Mouse (Mus musculus) heart, postnatal 4 days (tissue): ENCODE measurements around the gene Ptprh. TPM values are rescaled to one million over a fixed set of nuclear protein-coding genes. Genes with fewer than 3 reads are reported as not detected.

Experiments
- DNase-seq: peaks from one replicate; pipeline ENCODE4 v3.0.0; 2021
- total RNA-seq, 2 experiments: library from RNA; stranded (reverse); gene quantifications; 2 replicates each; pipeline ENCODE4 v1.2.3; 2021

Ptprh gene
- total RNA-seq = not detected

DNA sequence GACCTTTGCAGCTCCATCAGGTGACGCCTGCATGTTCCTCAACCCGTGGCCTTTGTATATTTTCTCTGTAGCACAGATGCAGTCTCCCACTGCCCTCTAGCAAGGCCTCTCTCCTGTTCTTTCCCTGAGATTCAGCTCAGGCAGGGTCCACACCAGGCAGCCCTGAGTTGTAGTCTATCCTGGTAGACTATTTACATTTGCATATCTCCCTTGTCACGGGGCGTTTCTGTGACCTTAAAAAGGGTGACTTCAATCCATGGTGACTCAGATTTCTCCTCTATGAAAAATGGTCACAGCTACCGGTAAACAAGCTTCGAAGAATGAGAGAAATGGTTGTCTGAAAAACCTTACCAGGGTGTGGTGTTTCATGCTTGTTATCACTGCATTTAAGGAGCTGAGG lies at the start of gene Ptprh:
Gene Ptprh (minus strand): TSS at position 169 of the 400 bp plus-strand sequence.
- no peak for DNase-seq

DNA sequence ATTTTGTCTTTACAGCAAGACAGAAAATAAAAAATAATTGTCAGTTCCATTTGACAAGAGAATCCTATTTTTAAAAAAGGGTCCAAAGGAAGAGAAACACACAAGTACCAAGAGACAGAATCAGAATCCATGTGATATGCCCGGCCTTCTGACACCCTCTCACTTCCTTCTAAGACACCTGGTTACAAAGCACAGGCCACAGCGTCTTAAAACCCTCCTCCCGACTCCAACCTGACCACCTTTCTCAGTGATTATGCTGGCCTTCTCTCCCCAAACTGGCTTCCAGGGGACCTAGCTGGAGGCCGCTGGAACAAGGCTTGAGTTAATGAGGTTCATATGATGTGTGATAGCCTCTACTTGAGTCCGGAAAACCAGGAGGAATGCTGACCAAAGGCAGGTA lies 49.5 kb upstream of the Ptprh start:
- DNase-seq = no peak

DNA sequence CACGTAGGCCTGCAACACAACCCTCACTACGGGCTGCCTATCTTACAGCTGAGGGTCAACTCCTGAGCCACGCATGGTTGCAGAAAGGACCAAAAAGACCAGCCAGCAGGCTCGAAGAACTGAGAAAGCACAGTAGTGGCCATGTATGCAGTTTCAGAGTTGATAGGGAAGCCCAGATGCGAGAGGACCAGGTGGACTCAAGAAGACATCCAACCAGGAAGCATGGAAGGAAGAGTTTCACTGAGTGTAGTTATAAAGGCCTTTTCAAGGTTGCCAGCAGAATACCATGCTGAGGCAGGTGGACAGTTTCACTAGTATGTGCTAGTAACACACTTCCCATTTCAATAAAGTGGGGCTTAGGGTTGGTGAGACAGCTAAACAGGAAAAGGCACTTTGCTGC lies 48.9 kb upstream of the Ptprh start:
- DNase-seq = no peak

DNA sequence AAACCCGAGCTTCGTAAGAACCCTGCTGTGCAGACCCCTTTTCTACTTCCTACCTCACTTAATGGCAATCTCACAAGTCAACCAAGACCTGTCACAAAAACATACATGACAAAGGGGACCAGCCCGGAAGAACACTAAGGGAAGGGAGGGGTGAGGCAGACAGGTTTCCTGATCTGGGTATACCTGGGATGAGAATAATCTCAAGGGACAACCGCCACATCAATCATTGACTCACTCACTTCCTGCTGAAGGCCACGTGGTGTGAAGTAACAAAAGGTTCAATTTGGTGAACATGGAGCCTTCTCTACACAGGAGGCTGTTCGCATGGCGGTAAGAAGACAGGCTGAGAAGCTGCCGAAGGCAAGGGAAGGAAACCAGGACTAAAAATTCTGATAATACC lies 47.7 kb upstream of the Ptprh start:
- no peak for DNase-seq

DNA sequence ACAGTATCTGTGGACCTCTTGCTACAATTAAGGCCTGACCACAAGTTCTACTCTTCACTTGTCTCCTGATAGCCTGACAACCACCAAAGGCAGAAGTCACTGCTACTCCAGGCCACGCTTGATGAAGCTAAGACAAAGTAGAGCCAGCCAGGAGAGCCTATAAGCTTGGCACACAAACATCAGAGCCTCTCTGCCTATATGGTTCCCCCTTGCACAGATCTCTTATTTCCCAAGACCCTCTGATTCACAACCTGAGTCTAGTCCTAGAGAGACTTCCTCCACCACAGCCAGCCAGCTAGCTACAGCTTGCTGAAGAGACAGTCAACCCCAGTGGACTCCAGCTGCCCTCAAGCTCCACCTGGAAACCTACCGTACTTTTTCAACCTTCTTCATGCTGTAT lies 44.2 kb upstream of the Ptprh start:
- DNase-seq = no peak

DNA sequence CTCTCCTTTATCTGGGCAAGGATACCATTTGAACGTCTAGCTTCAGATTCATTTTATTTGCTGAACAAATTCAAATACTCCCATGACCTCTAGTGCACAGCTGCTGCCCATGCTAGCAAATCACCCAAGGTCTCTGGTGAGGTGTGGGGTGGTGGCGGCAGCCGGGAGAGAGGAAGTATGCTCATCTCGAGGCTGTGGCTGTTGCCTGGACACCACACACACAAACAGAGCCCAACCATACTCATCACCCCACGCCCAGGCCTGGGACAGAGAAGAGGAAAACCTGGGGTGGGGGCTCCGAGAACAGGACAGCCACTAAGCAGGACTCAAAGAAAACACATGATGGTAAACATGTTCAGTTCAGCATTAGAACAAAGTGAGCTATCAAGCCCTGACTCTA lies 43.5 kb upstream of the Ptprh start:
- peak; percentile 60 for DNase-seq

DNA sequence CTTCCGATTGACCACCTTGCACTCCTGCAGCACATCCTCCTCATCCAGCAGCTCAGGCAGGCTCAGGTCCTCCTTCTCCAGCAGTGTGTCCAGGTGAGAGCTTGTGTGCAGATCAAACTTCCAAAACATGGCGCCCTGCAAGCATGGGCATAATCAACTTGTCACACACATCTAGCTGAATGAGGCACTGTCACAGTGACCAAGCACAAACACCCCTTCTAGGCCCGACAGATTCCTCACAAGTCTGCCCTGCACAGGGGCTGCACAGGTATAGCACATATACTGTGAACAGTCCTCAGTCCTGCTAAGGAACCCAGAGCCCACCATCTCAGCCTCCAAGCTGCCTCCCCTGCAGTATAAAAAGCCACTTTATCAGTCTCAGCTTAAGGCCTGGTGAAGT lies 43.0 kb upstream of the Ptprh start:
- DNase-seq = no peak

DNA sequence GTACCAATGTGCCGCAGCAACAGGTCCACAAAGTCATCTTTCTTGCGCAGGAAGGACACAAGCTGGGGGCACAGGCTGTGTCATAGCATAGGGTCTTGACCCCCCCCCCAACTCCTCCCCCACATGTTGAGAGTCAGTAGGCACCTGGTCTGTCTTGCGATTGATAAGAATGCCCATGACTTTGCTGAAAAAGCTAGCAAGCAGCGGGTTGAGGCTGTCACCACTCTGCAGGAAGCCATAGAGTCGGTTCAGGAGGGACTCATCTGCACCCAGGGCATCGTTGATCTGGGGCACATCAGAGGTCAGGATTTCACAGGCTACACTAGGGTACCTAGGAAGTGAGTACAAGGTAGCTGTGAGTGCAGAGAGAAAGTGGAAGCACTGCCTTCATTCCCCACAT lies 39.4 kb upstream of the Ptprh start:
- DNase-seq = no peak

DNA sequence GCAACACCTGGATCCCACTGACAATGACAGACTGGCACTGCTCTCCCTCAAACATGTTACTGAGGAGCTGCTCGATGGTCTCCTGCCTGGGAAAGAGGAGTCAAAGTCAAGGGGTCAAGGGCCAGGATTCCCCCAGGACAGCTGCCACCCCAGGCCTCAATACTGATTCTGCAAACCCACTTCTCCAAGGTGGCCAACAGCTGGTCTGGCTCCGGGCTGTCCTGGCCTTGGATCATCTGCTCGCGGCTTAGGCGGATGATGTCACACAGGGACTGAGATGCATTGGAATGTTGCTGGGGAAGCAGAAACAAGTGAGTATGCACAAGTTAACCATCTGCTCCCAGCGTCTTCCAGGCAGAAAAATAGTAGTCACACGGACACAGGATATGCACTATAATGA lies 38.1 kb upstream of the Ptprh start:
- no peak for DNase-seq

DNA sequence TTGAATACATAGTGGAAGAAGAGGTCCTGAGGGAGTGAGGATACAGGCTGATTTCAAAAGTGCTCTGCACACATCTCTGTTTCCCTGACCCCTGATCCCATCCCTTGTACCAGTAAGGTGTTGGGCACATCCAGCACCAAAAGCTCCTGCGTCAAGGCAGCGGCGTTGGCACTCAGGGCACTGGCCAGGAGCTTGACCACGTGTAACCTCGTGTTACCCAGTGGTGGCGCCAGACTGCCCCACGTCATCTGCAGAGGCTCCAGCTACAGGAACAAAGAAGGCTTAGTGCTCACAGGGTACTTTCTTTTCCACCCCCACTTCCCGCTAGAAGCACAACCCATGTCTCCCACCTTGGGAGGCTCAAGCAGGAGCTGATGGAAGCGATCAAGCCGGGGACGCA lies 37.3 kb upstream of the Ptprh start:
- no peak for DNase-seq

DNA sequence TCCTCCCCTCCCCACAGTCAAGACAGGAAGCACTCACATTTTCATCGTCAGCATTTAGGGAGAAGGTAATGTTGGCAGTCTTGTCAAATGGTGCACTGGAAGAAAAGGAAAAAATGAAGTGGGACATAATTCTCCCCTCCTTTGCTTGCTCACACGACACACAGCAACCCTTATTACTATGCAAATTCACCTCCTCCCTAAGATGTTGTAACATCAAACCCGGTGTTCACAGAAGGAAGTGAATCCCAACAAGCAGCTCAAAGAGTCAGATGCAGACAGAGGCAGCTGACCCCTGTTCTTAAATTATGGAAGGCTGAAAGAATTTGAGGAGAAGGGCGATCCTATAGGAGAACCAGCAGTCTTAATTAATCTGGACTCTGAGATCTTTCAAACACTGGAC lies 32.3 kb upstream of the Ptprh start:
- DNase-seq = no peak

DNA sequence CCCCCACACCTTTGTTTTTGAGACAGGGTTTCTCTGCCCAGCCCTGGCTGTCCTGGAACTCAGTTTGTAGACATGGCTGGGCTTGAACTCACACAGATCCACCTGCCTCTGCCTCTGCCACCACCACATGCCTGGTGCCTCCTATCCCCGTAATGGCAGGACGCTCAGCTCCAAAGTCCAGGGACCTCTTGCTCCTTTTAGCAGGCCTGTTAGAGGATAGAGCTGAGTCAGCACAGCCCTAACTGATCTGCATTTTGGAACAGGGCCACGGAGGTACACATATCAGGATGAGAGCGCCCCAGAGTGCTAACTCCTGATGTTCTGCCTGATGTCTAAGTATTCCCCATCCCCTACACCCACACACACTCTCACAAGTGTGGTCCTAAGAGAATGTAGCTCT lies 27.2 kb upstream of the Ptprh start, which contains the start of gene Tmem86b:
Gene Tmem86b (minus strand): TSS at position 392 of the 400 bp plus-strand sequence.
- no peak for DNase-seq

DNA sequence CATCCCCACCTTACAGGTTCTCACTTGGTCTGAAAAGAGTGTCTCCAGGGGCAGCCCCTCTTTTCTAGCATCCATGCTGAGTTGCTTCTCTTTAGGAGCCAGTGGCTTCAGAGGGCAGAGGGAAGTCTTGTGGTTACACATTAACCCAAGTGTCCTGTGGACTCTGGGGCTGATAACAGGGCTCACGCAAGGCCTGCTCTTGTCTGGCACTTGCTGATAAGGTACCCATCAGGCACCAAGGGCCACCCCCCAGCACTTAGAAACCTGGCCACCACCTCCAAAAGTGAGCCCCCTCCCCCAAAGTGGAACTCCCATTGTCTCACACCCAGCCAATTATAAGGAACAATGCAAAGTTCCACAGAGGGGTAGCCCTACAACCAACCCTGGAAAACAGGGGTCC lies 26.4 kb upstream of the Ptprh start:
- DNase-seq = no peak

DNA sequence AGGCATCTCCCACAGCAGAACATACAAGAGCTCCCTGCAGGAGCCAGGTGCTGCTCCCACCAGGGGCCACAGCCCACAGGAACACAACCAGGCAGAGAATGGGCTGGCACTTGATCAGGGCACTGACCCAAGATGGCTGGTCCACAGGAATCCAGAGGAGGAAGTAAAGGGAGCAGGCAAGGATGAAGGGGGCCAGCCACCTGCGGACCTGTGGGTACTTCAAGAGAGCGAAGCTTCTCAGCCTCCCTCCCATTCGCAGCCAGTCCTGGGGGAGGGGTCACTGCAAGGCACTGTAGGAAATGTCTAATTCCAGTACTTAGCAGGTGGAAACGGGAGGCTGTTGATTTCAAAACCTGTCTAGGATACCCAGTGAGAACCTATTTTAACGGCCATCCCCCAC lies 25.7 kb upstream of the Ptprh start:
- DNase-seq = no peak

DNA sequence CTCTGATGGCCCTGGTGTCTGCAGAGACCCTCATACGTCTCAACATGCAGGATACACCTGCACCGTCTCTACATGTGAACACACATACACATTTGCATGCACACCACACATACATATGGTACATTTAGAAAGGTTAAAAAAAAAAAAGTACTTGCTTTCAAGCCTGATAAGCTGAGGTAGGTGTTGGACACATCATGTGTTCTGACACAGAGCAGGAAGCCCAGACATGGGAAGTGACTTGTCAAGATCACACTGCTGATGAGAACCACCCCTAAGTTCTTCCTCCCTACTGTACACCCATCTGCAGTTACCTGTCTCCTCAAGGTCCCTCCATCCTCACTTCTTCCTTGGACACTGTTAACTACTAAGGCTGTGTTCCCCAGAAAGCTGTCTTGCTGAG lies 22.1 kb upstream of the Ptprh start:
- DNase-seq = no peak

DNA sequence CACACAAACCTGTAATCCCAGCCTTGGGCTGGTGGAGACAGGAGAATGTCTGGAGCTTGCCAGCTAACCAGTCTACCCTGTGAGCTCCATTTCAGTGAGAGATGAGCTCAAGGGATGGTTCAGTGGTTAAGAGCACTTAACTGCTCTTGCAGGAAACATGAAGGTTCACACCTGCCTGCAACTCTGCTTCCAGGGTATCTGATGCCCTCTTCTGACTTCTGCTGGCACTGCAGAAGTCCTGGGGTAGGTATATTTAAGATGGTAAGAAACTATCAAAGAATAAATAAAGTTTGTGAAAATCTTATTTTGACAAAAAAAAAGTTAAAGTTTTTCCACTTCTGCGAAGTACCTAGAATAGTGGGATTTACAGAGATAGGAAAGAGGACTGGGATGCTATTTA lies 20.5 kb upstream of the Ptprh start:
- no peak for DNase-seq

DNA sequence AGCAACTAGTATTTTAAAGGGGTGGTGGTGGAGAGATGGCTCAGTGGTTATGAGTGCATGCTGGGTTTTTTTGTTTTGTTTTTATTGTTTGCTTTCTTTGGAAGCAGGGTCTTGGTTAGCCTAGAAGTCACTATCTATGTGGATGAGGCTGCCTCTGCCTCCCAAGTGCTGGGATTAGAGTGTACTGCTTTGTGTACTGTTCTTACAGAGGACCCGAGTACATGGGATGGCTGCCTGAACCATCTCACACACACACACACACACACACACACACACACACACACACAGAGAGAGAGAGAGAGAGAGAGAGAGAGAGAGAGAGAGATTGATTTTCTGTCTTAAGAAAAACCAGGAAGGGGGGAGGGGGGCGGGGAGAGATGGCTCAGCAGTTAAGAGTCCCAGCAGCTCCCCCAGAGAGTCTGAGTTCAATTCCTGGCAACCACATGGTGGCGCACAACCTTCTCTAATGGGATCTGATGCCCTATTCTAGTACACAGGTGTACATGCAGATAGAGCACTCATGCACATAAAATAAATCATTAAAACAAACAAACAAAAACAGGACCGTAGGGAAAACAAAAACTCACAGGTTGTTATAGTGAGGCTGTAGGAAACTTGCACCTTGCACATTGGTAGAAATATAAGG lies 19.8 kb upstream of the Ptprh start:
- peak; percentile 51 for DNase-seq

DNA sequence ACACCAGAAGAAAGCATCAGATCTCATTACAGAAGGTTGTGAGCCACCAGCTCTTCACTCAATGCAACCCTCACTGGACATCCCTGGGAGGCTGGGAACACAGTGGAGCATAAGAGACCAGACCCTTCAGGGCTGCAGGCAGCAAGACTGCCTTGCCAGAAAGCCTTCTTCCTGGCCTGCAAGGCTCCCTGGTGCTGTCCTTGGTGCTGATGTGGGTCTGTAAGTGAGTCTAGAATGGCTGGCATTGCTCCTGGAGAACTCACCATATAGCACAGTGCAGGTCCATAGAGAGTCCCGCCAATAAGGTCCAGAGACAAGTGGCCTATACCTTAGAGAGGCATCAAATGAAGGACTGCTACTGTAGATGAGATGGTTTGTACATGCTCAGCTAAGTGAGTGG lies 16.1 kb upstream of the Ptprh start:
- peak; percentile 73 for DNase-seq

DNA sequence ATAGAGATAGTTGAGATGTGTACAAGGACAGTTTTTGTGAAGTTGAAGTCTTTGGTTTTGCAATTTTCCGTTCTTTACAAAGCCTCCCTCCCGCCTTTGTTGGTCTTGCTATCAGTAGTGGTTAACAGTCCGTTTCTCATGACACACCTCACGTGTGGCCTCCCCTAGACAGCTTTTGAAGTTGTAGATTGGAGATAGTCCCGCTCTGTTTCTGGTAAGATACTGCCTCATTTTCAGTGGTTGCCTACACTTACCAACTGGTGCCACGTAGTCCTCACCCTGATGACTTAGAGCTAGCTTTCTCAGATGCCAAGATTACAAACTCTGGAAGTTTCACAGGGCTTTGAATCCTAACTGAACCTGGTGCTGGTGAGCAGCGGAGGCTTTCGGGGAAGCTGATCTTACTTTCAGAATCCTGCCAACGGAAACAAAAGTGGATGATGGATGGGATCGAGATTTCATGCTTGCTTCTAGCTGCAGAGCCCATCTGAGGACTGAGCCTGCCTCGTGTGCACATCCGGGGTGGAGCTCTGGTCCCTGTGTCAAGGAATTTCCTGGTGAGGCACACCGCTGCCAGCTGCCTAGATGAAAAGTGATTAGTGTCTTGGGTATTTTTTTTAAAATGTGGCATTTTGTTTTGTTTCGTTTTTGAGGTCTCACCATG lies 10.0 kb upstream of the Ptprh start:
- DNase-seq = no peak

DNA sequence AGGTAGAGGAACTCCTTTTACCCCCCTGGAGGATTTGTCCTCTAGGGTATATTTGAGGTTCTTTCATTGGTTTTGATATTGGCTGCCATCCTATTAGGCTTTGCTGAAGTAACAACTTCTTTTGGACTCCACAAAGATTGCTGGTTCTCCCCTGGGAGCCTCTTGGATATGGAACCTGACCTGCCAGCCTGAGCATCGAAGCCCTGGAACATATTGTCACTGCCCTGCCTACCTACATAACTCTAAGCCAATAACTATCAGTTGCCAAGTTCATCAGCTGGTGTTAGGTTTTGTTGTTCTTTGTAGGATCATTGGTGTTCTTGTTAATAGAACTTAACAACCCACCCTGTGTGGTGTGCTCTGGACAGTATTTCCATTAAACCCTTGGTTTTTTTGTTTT lies 9.1 kb upstream of the Ptprh start:
- DNase-seq = no peak

DNA sequence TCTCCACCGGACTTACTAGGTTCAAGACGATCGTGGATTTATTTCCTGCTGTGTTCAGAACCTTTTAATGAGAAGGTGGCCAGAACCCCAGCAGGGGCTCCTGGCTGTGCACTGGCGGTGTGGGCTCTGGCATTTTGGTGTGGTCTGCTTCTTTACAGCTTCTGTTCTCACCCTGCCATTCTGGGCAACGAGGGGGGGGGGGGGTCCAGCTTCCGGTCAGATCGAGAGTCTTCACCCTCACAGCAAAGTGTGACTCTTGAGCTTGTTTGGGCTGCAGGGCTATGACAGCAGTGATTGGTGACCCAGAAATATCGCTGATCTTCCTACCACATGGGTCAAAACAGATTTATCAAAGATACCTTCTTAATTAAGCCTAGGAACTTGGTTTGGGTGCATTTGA lies 8.5 kb upstream of the Ptprh start:
- no peak for DNase-seq

DNA sequence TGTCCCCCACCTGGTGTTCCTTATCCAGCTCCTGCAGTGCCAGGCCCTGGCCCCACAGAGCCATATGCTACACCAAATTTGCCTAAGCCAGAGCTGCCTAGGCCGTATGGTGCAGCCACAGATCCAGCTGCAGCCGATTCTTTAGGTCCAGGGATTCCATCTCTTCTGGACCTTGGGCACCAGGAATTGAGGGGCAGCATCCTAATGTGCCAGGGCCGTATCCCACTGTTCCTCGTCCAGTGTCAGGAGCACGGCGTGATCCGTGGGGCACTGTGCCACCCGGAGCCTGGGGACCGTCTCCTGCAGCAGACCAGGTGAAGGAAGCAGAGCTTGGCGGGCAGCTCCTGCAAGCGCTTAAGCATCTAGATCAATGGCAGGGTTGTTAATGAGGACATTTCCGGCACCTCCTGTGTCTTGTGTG lies 8.1 kb upstream of the Ptprh start:
- DNase-seq = no peak

DNA sequence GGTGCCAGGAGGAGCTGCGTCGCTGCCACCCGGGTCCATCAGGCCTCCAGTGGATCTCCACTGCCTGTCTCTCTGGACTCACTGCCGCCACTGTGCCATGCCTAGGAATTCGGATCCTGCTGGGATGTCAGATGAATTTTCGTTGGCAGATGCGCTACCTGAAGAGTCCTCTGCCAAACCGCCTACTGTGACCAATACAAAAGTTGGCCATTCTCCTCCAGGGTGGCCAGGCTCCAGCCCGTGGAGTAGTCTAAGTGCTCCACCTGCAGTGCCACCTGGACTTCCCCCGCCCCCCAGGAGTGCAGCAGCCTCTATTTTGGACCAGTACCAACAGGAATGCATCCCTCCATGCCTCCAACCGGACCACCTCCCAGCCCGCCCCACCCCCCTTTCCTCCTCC lies 7.7 kb upstream of the Ptprh start:
- DNase-seq = no peak

DNA sequence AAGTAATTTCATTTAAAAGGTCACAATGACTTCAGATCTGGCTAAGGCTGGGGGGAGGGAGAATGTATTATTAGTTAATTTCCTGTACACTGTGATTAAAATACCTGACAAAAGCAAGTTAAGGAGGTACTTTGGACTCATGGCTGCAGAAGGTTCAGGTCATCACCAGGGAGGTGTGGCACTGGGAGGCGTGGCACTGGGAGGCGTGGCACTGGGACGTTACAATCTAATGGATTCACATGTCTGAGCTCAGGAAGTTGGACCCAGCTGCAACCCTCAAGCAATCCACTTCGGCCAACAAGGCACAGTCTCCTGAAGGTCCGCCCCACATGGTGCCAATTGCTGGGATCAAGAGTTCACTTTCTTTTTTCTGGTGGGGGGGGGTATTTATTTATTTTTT lies 4.2 kb upstream of the Ptprh start:
- DNase-seq = no peak

DNA sequence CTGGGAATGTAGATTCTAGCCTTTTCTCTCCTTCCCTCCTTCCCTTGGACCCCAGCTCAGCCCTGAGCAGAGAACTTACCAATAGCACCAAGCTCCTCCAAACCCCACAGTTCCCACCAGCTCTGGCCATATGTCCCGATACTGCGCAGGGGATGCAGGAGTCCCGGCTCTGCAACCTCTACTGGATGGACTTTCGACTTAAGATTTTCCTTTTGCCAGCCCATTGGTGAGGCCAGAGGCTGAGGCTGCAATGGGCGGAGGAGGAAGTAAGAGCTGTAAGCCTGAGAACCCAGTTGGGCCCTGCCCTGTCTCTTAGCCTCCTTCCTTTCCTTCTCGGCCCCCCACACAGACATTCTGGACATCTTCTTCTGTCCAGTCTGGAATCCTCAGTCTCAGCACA lies 872 bp downstream of the Ptprh start:
- no peak for DNase-seq
